ENCODE assay signal across 10 mouse cellular contexts in the genomic region with DNA sequence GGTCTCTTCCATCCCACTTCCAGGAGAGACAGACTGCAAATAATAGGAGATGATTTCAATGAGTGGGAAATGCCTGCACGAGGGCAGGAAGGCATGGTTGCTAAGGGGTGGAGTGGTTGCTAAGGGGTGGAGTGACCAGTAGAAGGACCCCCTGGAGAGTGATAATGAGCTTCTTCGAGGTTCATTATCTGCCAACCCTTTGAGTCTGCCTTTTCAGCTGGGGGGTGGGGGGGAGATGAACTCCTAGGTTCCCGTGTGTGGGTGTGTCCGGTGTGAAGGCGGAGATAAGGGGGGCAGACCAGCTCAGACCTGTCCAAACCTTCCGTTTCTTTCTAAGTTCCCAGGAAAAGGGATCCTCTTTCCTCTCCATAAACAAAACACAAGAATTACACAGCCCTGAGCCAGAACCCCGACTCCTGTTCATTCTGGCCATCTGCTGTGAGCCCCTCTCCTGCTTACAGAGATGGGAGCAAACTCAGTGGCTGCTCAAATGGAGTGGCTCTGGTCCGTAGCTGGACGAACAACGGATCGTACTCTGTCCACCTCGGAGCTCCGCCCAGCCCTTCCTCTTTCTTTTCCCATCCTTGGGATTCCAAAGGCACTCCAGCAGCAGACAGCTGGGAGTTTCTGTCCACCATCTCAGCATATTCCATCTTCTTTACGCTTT. TPM values are rescaled to one million over a fixed set of nuclear protein-coding genes. Genes with fewer than 3 reads are reported as not detected.
DNase-seq lines count a peak whose midpoint lies in the region; ATAC-seq and TF ChIP-seq lines count a peak whose summit lies in the region.
"Had no signal": no experiment of that assay in that cellular context is flagged by ENCODE, and none has a peak within 500 bp of the region (broad histone marks: within the 10 kb centered on the region; RNA-seq: fewer than 3 reads in every experiment).

No protein-coding gene starts in this region.

- H3K4me1 ChIP-seq in heart, embryonic 12.5 days (replicated peaks), result peaks cover 8% of the 10 kb centered on the region
- peaks cover 4% of the 10 kb centered on the region for H3K4me1 ChIP-seq in ES-Bruce4 (ENCODE audit: control insufficient read depth, insufficient read depth, low read length)
- peaks cover 40% of the 10 kb centered on the region for H3K4me1 ChIP-seq in forebrain, embryonic 10.5 days
- no peaks in the 10 kb centered on the region for H3K4me1 ChIP-seq in limb, embryonic 15.5 days

- H3K36me3 ChIP-seq in heart, embryonic 12.5 days, result no peaks in the 10 kb centered on the region
- no peaks in the 10 kb centered on the region for H3K36me3 ChIP-seq in ES-Bruce4 (ENCODE audit: control insufficient read depth, insufficient read depth, low read length, poor library complexity, severe bottlenecking)
- no peaks in the 10 kb centered on the region for H3K36me3 ChIP-seq in forebrain, embryonic 10.5 days (replicated peaks)
- no peaks in the 10 kb centered on the region for H3K36me3 ChIP-seq in limb, embryonic 15.5 days

- H3K27ac ChIP-seq in heart, embryonic 12.5 days (ENCODE audit: poor library complexity, severe bottlenecking), result no peak overlapping the region
- H3K27ac ChIP-seq in ES-Bruce4 (ENCODE audit: insufficient read depth, low read length), result no peak overlapping the region
- peak overlapping the region; percentile 80 for H3K27ac ChIP-seq in forebrain, embryonic 10.5 days
- H3K27ac ChIP-seq in limb, embryonic 15.5 days, result no peak overlapping the region

- peak; percentile 70 for TF ChIP-seq EP300 in ES-Bruce4 (IDR thresholded peaks at IDR 0.05; ENCODE audit: insufficient read depth, low read depth, low read length)

- no peak for ATAC-seq in heart, embryonic 12.5 days (ENCODE audit: insufficient number of reproducible peaks, low FRiP score)
- no peak for ATAC-seq in limb, embryonic 15.5 days (ENCODE audit: insufficient number of reproducible peaks, low FRiP score, low TSS enrichment, low read depth)

- H3K27me3 ChIP-seq in heart, embryonic 12.5 days (replicated peaks), result peaks cover 18% of the 10 kb centered on the region; the same call in 1 of the 2 replicates
- H3K27me3 ChIP-seq in ES-Bruce4 (ENCODE audit: control insufficient read depth, insufficient read depth, low read length, poor library complexity, severe bottlenecking), result no peaks in the 10 kb centered on the region
- peaks cover 28% of the 10 kb centered on the region for H3K27me3 ChIP-seq in forebrain, embryonic 10.5 days (ENCODE audit: poor library complexity, severe bottlenecking)
- no peaks in the 10 kb centered on the region for H3K27me3 ChIP-seq in limb, embryonic 15.5 days

- H3K4me3 ChIP-seq in heart, embryonic 12.5 days, result peak overlapping the region; percentile 16
- peak overlapping the region; percentile 24 for H3K4me3 ChIP-seq in ES-Bruce4 (ENCODE audit: low read depth, low read length)
- H3K4me3 ChIP-seq in forebrain, embryonic 10.5 days, result peak overlapping the region; percentile 45
- peak overlapping the region; percentile 2; the same call in 1 of the 2 replicates for H3K4me3 ChIP-seq in limb, embryonic 15.5 days

- H3K4me2 ChIP-seq in heart, embryonic 12.5 days, result peak overlapping the region; percentile 60
- H3K4me2 ChIP-seq in limb, embryonic 15.5 days, result peak overlapping the region; percentile 12; the same call in 1 of the 2 replicates

- DNase-seq in heart, postnatal 14 days, result no peak
- peak; percentile 73 for DNase-seq in forebrain, embryonic 10.5 days (ENCODE audit: extremely low spot score, low spot score)
- DNase-seq in urinary bladder, postnatal 4 days (ENCODE audit: low spot score in 2 of 2), result no peak
- DNase-seq in layer of hippocampus, adult 9-10 months (ENCODE audit: low spot score), result no peak
- no peak for DNase-seq in cerebellum, adult 11-12 months
- DNase-seq: adrenal gland, adult 8-10 months; B cell, adult 2 months had no signal

- 0 out of 2 replicates have a peak, but pooled peaks cover 3% of the 10 kb centered on the region for H3K9me3 ChIP-seq in heart, embryonic 12.5 days (replicated peaks)
- H3K9me3 ChIP-seq in ES-Bruce4 (replicated peaks; ENCODE audit: control insufficient read depth, insufficient read depth, low read length, poor library complexity, severe bottlenecking), result no peaks in the 10 kb centered on the region
- no peaks in the 10 kb centered on the region for H3K9me3 ChIP-seq in forebrain, embryonic 10.5 days
- H3K9me3 ChIP-seq in limb, embryonic 15.5 days, result no peaks in the 10 kb centered on the region

- H3K9ac ChIP-seq in heart, embryonic 12.5 days, result no peak overlapping the region
- H3K9ac ChIP-seq in ES-Bruce4 (ENCODE audit: low read depth, poor library complexity, severe bottlenecking), result no peak overlapping the region
- H3K9ac ChIP-seq in limb, embryonic 15.5 days, result no peak overlapping the region

- no peak for TF ChIP-seq POLR2A in ES-Bruce4 (IDR thresholded peaks at IDR 0.05; ENCODE audit: insufficient read depth, low read length)

- 5% methylated on average over 14 of the region's 14 CpGs for WGBS in heart, embryonic 12.5 days
- WGBS in forebrain, embryonic 10.5 days, result 3% methylated on average over 14 of the region's 14 CpGs
- WGBS in limb, embryonic 15.5 days, result 6% methylated on average over 14 of the region's 14 CpGs

- no peak for TF ChIP-seq CTCF in ES-Bruce4 (IDR thresholded peaks at IDR 0.05; ENCODE audit: low read depth, low read length)

- intact Hi-C loops in heart, postnatal 14 days (cut with DNase I), result no loop called here

RNA-seq across cellular contexts. Expression of gene Tmem132c, which starts 13.5 kb away (rescaled TPM):
- 3.4 and 3.6 TPM in 2 replicates for polyA plus RNA-seq in heart, embryonic 12.5 days (2016; fragmentation: Nextera tagmentation; extraction: Ambion mirVana)
- total RNA-seq in heart, postnatal 14 days (2021), result under 1 TPM; 0.17 to 0.33 TPM
- polyA plus RNA-seq in ES-Bruce4 (2011; ENCODE audit: insufficient read depth, insufficient read length, low read depth, missing spikeins), result 0.72 and 3.1 TPM in 2 replicates
- 27.9 and 28.2 TPM in 2 replicates for polyA plus RNA-seq in forebrain, embryonic 10.5 days (2016; fragmentation: Nextera tagmentation; extraction: Ambion mirVana)
- 23.4 and 31.7 TPM in 2 replicates for polyA plus RNA-seq in limb, embryonic 15.5 days (2015; fragmentation: Nextera tagmentation; extraction: Ambion mirVana)
